Mouse (Mus musculus) kidney, postnatal 14 days (tissue): ENCODE measurements around the gene Tspoap1.

Experiments
- DNase-seq: peaks from one replicate; pipeline ENCODE4 v3.0.0; 2022; ENCODE audit warnings: mixed read lengths

Gene Tspoap1

DNA sequence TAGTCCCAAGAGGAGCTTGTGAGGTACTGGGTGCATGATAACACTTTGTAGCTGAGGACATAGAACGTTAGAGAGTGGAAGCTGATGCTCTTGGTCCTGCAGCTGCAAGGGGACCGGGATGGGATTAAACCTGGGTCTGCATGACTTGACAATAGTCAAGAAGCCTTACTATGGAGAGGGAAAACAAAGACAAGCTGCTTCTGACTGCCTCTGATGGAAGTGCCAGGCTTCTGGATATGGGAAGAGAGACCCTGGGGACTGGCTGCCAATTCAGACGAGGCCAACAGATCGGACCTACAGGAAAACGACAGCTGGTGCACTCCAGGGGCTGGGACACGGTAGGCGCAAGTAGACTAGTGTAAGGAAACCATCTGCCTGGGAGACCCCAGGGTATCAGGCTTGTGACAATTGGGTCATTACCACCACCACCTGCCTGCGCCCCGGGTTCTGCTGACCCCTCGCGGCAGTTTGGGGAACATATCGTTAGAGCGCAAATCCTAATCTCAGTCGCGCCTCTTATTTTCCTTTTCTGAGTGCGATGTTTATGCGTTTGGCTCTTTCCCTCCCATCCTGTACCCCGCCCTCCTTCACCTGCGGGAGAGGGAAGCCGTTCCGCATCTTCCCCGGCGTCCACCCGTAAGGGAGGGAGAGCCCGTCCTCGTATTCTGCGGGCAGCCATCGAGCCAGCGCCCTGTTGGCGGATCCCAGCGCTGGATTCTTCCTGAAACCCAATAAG lies 56.5 kb downstream of the Tspoap1 start:
- DNase-seq, result peak; percentile 19

DNA sequence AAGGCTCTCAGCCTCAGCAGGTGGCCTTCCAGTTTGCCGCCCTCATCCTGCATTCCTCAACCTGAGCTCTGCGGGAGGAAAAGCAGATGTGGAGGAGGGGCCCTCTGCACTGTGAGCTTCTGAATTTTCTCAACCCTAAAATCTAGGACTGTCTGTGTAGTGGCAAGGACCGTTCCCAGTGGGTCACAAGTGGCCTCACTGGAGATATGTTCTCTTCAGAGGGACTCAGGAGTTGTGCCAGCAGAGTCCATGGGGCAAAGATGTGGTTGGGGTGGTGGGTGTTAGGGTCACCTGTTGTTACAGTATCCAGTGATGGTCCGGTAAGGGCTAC lies 57.1 kb downstream of the Tspoap1 start:
- no peak for DNase-seq

DNA sequence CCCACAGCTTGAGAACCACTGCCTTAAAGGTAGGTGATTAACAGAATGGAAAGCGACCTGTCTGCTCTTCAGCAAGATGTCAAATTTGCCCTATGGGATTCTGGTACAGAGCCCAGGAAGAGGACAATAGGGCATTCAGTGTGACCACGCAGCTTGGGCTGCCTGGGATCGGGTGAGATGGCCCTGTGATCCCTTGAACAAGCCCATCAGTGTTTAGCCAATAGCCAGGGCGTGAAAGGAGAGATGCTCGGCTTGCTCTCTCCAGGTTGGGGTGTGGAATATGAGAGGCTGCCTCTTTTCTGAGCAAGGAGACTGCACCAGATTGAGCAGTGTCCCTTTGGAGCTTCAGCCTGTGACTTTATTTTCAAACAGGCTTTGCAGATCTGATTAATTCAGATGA lies 61.2 kb downstream of the Tspoap1 start:
- DNase-seq, result no peak

DNA sequence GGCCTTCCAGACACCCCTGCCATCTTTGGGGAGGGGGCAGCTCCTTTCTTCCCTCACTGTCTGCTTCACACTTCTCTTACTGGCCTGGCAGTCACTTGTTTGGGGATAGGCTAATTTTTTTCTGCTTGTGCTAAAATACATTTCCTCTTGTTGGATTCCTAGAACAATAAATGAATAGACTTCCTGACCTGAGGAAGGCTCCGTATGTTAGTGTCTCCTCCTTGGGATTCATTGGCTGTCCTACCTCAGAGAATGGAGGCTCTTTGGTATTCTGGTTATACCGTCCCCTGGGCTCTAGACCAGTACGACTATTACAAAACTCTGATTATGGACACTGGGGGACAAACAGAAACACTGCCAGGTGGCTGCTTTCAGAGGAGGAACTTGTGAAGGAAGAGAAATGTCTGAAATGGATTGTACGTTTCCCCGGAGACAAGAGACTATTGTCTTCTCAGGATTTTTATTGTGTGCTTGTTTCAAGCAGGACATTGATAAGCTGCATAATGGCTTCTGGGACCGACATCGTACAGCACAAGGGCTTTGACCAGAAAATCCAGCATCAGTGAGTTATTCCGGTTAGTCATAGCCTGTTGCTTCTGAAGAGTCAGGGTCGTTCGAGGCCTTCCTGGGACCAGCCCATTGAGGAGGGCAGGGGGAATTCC lies 68.0 kb downstream of the Tspoap1 start, which contains the start of gene Lpo:
TSS of gene Lpo (minus strand) at position 51 of the 662 bp plus-strand sequence.
- DNase-seq, result no peak
